Mouse (Mus musculus) myocyte (in vitro differentiated cells): ENCODE results near the gene Ush1c. TPM values are rescaled to one million over a fixed set of nuclear protein-coding genes. Genes with fewer than 3 reads are reported as not detected.

ENCODE experiments used
- H3K27me3 ChIP-seq: one replicate; pipeline ENCODE4 v1.6.1; 2011; ENCODE audit not compliant: control insufficient read depth, insufficient read depth, insufficient read length
- H3K36me3 ChIP-seq: one replicate; pipeline ENCODE4 v1.6.1; 2011; ENCODE audit not compliant: control insufficient read depth, insufficient read depth
- H3K4me2 ChIP-seq: one replicate; pipeline ENCODE4 v1.6.1; 2011; ENCODE audit warnings: low read depth, control low read depth
- H3K4me3 ChIP-seq: one replicate; pipeline ENCODE4 v1.5.1; 2011; ENCODE audit warnings: mild to moderate bottlenecking, control low read depth, moderate library complexity
- H3K79me2 ChIP-seq: one replicate; pipeline ENCODE4 v1.6.1; 2011; ENCODE audit not compliant: control insufficient read depth, insufficient read depth
- H3ac ChIP-seq: one replicate; pipeline ENCODE4 v1.6.1; 2011; ENCODE audit not compliant: control insufficient read depth, insufficient read length
- CEBPB ChIP-seq: IDR thresholded peaks from 2 replicates; pipeline ENCODE4 v1.6.1; 2011; ENCODE audit warnings: mild to moderate bottlenecking, moderate library complexity; ENCODE audit not compliant: poor library complexity, insufficient read depth, severe bottlenecking
- E2F4 ChIP-seq: IDR thresholded peaks from one replicate; pipeline ENCODE4 v1.6.1; 2011; ENCODE audit warnings: mild to moderate bottlenecking, control low read depth, moderate library complexity; ENCODE audit not compliant: insufficient read depth
- MAX ChIP-seq: IDR thresholded peaks from one replicate; pipeline ENCODE4 v1.6.1; 2011; ENCODE audit warnings: low read depth, mild to moderate bottlenecking, control low read depth
- MYOD1 ChIP-seq, 3 experiments: IDR thresholded peaks; one replicate each; pipeline ENCODE4 v1.6.1; 2011; ENCODE audit warnings: control low read depth in 2 of 3, low read depth in 2 of 3, mild to moderate bottlenecking in 2 of 3, moderate library complexity in 1 of 3; ENCODE audit not compliant: insufficient read length in 2 of 3, control insufficient read depth in 1 of 3
- MYOG ChIP-seq, 3 experiments: IDR thresholded peaks; one replicate each; pipeline ENCODE4 v1.6.1; 2011; ENCODE audit warnings: control low read depth in 2 of 3, low read depth in 2 of 3, mild to moderate bottlenecking in 2 of 3; ENCODE audit not compliant: insufficient read length in 2 of 3, control insufficient read depth in 1 of 3, insufficient read depth in 1 of 3
- POLR2A ChIP-seq: IDR thresholded peaks from one replicate; pipeline ENCODE4 v1.6.1; 2011; ENCODE audit warnings: low read depth, mild to moderate bottlenecking, control low read depth, moderate library complexity; ENCODE audit not compliant: insufficient read length
- POLR2AphosphoS2 ChIP-seq: IDR thresholded peaks from one replicate; pipeline ENCODE4 v1.6.1; 2011; ENCODE audit warnings: low read depth, control low read depth; ENCODE audit not compliant: insufficient read length
- REST ChIP-seq: IDR thresholded peaks from one replicate; pipeline ENCODE4 v1.6.1; 2011; ENCODE audit warnings: mild to moderate bottlenecking, control low read depth, moderate library complexity; ENCODE audit not compliant: insufficient read depth, insufficient read length
- SRF ChIP-seq: IDR thresholded peaks from one replicate; pipeline ENCODE4 v1.6.1; 2011; ENCODE audit warnings: low read depth; ENCODE audit not compliant: control insufficient read depth, insufficient read length
- TCF12 ChIP-seq: IDR thresholded peaks from one replicate; pipeline ENCODE4 v1.6.1; 2011; ENCODE audit warnings: mild to moderate bottlenecking, control low read depth; ENCODE audit not compliant: poor library complexity, insufficient read depth, severe bottlenecking
- TCF3 ChIP-seq: IDR thresholded peaks from one replicate; pipeline ENCODE4 v1.6.1; 2011; ENCODE audit warnings: low read depth, control low read depth; ENCODE audit not compliant: insufficient read length
- USF1 ChIP-seq: IDR thresholded peaks from one replicate; pipeline ENCODE4 v1.6.1; 2011; ENCODE audit warnings: low read depth, mild to moderate bottlenecking, control low read depth, moderate library complexity
- polyA plus RNA-seq: library from polyadenylated mRNA; unstranded; fragments of >200 nt; fragmentation: generic; extraction: Trizol; gene quantifications from one replicate; pipeline ENCODE4 v1.2.1, GENCODE M21; 2012; ENCODE audit warnings: missing spikeins

Gene Ush1c
- polyA plus RNA-seq, 1 experiment = not detected

DNA sequence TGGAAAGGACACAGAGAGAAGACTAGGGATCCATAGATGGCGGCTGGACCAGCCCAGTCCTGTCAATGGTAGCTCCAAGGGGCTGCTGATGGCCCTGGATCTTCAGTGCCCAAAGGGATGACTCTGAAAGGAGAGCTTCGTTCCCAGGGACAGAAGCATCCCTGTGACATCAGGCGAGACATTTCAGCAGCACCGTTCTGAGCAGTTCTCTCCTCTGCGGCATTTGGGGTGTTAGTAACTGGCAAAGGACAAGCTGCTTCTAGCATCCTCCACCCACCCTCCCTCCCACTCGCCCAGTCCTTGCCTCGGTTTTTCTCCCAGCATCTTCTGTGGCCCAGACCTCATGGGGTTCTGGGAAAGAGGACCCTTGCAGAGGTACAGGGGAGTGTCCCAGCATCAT is 44.0 kb upstream of the Ush1c start:
- peaks cover under 1% of the 10 kb centered on the region for H3K27me3 ChIP-seq
- no peak for TF ChIP-seq MYOD1 (IDR thresholded peaks at IDR 0.05; ENCODE audit: control insufficient read depth in 1 of 3, insufficient read length in 2 of 3, low read depth in 2 of 3)
- no peak for TF ChIP-seq SRF
- TF ChIP-seq E2F4 = no peak
- no peak for TF ChIP-seq TCF3
- no peak for TF ChIP-seq MYOG (IDR thresholded peaks at IDR 0.05; ENCODE audit: control insufficient read depth in 1 of 3, insufficient read depth in 1 of 3, insufficient read length in 2 of 3, low read depth in 2 of 3)
- TF ChIP-seq MAX = no peak
- TF ChIP-seq CEBPB = no peak
- no peak for TF ChIP-seq TCF12
- no peak for TF ChIP-seq USF1
- no peak for TF ChIP-seq POLR2AphosphoS2
- no peak for TF ChIP-seq POLR2A
- TF ChIP-seq REST = no peak
- H3K79me2 ChIP-seq = no peaks in the 10 kb centered on the region
- H3K4me2 ChIP-seq = no peak overlapping the region
- no peak overlapping the region for H3K4me3 ChIP-seq
- H3ac ChIP-seq = no peak overlapping the region
- no peaks in the 10 kb centered on the region for H3K36me3 ChIP-seq

GRCm38 (mm10) chr7:46280896-46281295 is 42.6 kb upstream of the Ush1c start:
- H3K36me3 ChIP-seq = no peaks in the 10 kb centered on the region
- peaks cover 7% of the 10 kb centered on the region for H3K27me3 ChIP-seq
- no peak overlapping the region for H3K4me3 ChIP-seq
- no peaks in the 10 kb centered on the region for H3K79me2 ChIP-seq
- H3K4me2 ChIP-seq = no peak overlapping the region
- no peak overlapping the region for H3ac ChIP-seq
- TF ChIP-seq MYOD1 (IDR thresholded peaks at IDR 0.05; ENCODE audit: control insufficient read depth in 1 of 3, insufficient read length in 2 of 3, low read depth in 2 of 3) = no peak
- no peak for TF ChIP-seq E2F4
- no peak for TF ChIP-seq MYOG (IDR thresholded peaks at IDR 0.05; ENCODE audit: control insufficient read depth in 1 of 3, insufficient read depth in 1 of 3, insufficient read length in 2 of 3, low read depth in 2 of 3)
- TF ChIP-seq POLR2AphosphoS2 = no peak
- no peak for TF ChIP-seq USF1
- TF ChIP-seq SRF = no peak
- TF ChIP-seq REST = no peak
- no peak for TF ChIP-seq TCF3
- no peak for TF ChIP-seq CEBPB
- TF ChIP-seq TCF12 = no peak
- no peak for TF ChIP-seq MAX
- no peak for TF ChIP-seq POLR2A

DNA sequence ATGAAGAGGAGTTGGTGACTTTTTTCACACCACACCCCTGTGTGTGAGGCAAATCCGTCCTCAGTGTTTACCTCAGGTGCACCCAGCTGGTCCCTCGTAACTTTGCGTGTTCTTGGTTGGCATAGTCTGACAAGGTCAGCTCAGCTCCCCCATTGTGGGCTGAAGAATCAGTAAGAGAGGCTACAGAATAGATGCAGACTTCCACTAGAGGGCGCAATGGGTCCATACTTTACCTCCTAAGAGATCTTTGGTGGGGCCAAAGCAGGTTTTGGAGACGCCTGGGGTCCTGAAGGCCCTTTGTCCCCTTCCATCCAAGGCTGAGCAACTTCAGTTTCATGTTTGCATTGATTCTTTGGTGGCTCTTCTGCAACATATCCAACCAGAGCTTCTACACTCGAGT is 41.6 kb upstream of the Ush1c start:
- Histone ChIP-seq H3K79me2 (no peaks in the 10 kb centered on the region), H3K27me3 (peaks cover 7% of the 10 kb centered on the region), H3K4me3 (no peak overlapping the region), H3ac (no peak overlapping the region), H3K36me3 (no peaks in the 10 kb centered on the region), H3K4me2 (no peak overlapping the region)
- TF ChIP-seq MYOD1 (IDR thresholded peaks at IDR 0.05; ENCODE audit: control insufficient read depth in 1 of 3, insufficient read length in 2 of 3, low read depth in 2 of 3) (no peak), SRF (no peak), TCF12 (no peak), POLR2A (no peak), USF1 (no peak), TCF3 (no peak), E2F4 (no peak), MYOG (IDR thresholded peaks at IDR 0.05; ENCODE audit: control insufficient read depth in 1 of 3, insufficient read depth in 1 of 3, insufficient read length in 2 of 3, low read depth in 2 of 3) (no peak), MAX (no peak), CEBPB (no peak), REST (no peak), POLR2AphosphoS2 (no peak)

DNA sequence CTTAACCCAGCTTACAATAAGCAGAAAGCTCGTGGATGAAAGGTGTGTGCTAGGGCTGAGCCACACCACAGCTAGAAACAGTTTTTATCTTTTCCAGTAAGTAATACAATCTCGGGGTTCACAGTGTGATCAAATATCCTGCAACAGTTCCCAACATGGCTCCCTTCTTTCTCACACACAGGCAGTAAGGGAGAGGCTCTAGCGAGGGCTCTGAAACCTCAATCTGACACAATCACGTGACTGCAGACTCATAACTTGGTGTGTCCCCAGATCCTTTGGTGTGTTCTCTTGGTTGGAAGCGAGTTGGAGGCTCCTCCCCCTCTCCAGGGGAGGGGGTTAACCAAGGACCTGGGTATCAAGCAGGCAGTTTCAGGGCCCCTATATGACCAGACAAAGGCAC is 37.9 kb upstream of the Ush1c start:
- TF ChIP-seq TCF12 (no peak), MYOD1 (IDR thresholded peaks at IDR 0.05; ENCODE audit: control insufficient read depth in 1 of 3, insufficient read length in 2 of 3, low read depth in 2 of 3) (no peak), REST (no peak), SRF (no peak), POLR2AphosphoS2 (no peak), CEBPB (no peak), MAX (no peak), TCF3 (no peak)
- Histone ChIP-seq H3K36me3 (no peaks in the 10 kb centered on the region), H3K27me3 (peaks cover 28% of the 10 kb centered on the region), H3K4me3 (no peak overlapping the region), H3ac (no peak overlapping the region), H3K4me2 (no peak overlapping the region), H3K79me2 (no peaks in the 10 kb centered on the region)
